Mouse (Mus musculus): ENCODE data around the gene Arhgef28. TPM values are rescaled to one million over a fixed set of nuclear protein-coding genes. Genes with fewer than 3 reads are reported as not detected.

Arhgef28 gene
- polyA plus RNA-seq, 1 experiment from 2014 or later: 45.3 TPM

DNA sequence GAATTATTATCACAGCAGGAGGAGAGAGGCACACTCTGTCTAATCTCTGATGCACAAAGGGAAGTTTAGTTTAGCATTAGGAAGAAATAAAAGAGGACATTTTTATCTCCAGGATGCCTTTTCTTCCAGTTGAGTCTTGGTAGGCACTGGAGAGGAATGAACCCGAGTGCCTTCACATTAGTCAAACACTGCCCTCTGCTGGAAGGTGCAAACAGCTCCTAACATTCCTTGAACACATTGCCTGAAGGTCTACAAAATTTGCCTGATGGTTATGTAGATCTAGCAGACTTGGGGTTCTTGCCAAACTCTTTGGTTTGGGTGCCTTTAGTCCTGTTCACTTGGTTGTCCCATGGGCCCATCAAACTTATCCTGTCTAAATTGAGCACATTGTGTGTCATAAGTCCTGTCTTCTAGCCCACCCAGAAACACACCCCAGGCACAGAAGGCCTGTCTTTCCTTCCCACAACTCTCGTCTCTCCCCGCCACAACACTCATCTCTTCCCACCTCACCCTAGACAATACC lies 165.6 kb downstream of the Arhgef28 start:
- WGBS: 83% methylated on average over 3 of the region's 3 CpGs
- no peaks in the 10 kb centered on the region for H3K9me3 ChIP-seq (replicated peaks)
- no peak overlapping the region for H3K27ac ChIP-seq
- H3K36me3 ChIP-seq: no peaks in the 10 kb centered on the region
- no peaks in the 10 kb centered on the region for H3K4me1 ChIP-seq
- H3K27me3 ChIP-seq: no peaks in the 10 kb centered on the region
- no peak overlapping the region for H3K4me2 ChIP-seq
- H3K4me3 ChIP-seq (replicated peaks): no peak overlapping the region
- ATAC-seq (replicated peaks; ENCODE audit: low FRiP score): no peak
- H3K9ac ChIP-seq: no peak overlapping the region

DNA sequence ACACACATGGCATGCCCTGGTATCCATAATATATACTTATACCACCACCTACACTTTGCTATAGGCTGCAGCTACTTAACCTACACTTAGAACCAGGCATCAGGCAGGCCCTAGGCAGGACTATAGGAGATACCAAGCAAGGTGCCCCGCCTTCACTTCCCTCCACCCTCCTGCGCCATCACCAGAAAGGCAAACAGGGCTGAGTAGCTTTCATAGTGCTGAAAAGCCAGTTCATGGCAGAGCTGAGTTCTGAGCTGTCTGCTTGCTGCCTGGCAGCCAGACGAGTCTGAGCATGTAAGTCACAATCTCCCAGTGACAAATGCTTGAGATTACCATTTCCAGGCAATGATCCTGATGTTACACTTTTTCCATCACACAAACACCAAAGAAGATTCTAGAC lies 167.5 kb downstream of the Arhgef28 start:
- H3K27me3 ChIP-seq: no peaks in the 10 kb centered on the region
- H3K4me2 ChIP-seq: no peak overlapping the region
- no peaks in the 10 kb centered on the region for H3K36me3 ChIP-seq
- 86% methylated on average over 3 of the region's 3 CpGs for WGBS
- no peaks in the 10 kb centered on the region for H3K4me1 ChIP-seq
- no peaks in the 10 kb centered on the region for H3K9me3 ChIP-seq (replicated peaks)
- no peak for ATAC-seq (replicated peaks; ENCODE audit: low FRiP score)
- no peak overlapping the region for H3K4me3 ChIP-seq (replicated peaks)
- H3K9ac ChIP-seq: no peak overlapping the region
- H3K27ac ChIP-seq: no peak overlapping the region

DNA sequence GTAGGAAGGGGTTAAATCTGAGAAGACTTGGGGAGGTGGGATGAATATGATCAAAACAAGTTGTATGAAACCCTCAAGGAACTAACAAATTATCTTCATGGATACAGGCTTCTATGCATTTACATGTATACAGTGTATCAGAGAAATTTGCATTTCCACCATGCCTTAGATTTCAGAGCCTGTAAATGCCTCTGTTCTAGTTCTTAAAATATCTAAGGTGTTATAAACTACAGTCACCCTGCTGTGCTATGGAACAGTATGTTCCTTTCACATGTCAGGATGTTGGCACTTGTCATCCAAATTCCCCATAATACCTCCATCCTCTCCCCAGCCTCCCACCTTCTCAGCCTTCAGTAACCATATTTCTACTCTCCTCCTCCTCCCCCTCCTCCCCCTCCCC lies 168.5 kb downstream of the Arhgef28 start:
- Histone ChIP-seq H3K4me3 (replicated peaks) (no peak overlapping the region), H3K9me3 (replicated peaks) (no peaks in the 10 kb centered on the region), H3K4me1 (no peaks in the 10 kb centered on the region), H3K4me2 (no peak overlapping the region), H3K9ac (no peak overlapping the region), H3K27ac (no peak overlapping the region), H3K36me3 (no peaks in the 10 kb centered on the region), H3K27me3 (no peaks in the 10 kb centered on the region)
- ATAC-seq (replicated peaks; ENCODE audit: low FRiP score): no peak

DNA sequence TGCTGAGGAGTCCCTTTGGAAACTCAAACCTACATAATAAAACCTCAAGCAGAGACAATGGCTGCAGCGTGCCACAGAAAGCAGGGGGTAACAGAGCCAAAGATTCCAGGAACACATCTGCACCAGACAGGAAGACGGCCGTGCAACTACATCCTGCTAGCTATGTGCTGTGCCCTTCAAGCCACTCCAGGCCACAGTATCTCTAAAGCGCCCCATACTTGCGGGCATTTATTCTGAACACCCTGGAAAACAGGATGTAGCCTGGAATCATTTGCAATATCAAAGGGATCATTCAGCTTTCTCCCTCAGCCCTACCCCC lies 174.6 kb downstream of the Arhgef28 start:
- Histone ChIP-seq H3K4me3 (replicated peaks) (peak overlapping the region; percentile 34), H3K4me1 (peaks cover 16% of the 10 kb centered on the region), H3K4me2 (peak overlapping the region; percentile 56), H3K36me3 (no peaks in the 10 kb centered on the region), H3K9ac (no peak overlapping the region), H3K27ac (peak overlapping the region; percentile 72; the same call in 1 of the 2 replicates), H3K27me3 (no peaks in the 10 kb centered on the region), H3K9me3 (replicated peaks) (no peaks in the 10 kb centered on the region)
- 25% methylated on average over 5 of the region's 5 CpGs for WGBS
- ATAC-seq (replicated peaks; ENCODE audit: low FRiP score): peak; percentile 64; the same call in 1 of the 2 replicates

DNA sequence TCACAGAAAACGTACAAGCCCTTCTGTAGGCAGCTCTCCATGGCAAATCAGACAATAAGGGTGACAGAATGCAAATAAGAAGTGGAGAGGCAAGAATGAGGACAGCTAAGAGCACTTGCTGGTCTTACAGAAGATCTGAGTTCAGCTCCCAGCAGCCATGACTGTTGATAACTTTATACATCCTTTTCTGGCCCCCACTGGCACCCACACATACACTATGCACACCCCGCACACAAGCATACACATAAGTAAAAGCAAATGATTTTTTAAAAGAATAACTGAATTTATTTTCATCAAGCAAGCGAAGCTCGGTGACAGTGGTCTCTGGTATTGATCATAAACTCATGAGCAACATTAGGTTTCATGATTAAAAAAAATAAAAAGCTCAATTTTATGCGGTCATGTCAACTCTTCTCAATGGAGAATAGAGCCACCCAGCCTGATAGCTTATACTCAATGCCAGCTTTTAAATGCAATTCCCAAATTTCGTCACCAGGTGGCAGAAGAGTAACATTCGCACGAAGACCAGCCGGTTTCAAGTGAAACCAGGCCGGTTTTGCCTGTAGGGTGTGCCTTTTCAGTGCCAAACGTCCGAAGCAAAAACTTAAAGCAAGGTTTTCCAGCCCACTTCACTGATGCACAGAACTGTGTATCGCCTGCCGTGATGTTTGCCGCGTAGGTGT lies 175.1 kb downstream of the Arhgef28 start:
- H3K9ac ChIP-seq: no peak overlapping the region
- peak overlapping the region; percentile 72; the same call in 1 of the 2 replicates for H3K27ac ChIP-seq
- H3K27me3 ChIP-seq: no peaks in the 10 kb centered on the region
- no peaks in the 10 kb centered on the region for H3K36me3 ChIP-seq
- ATAC-seq (replicated peaks; ENCODE audit: low FRiP score): peak; percentile 46; the same call in 1 of the 2 replicates
- 16% methylated on average over 16 of the region's 16 CpGs for WGBS
- peaks cover 16% of the 10 kb centered on the region for H3K4me1 ChIP-seq
- no peaks in the 10 kb centered on the region for H3K9me3 ChIP-seq (replicated peaks)
- peak overlapping the region; percentile 34 for H3K4me3 ChIP-seq (replicated peaks)
- H3K4me2 ChIP-seq: peak overlapping the region; percentile 56

DNA sequence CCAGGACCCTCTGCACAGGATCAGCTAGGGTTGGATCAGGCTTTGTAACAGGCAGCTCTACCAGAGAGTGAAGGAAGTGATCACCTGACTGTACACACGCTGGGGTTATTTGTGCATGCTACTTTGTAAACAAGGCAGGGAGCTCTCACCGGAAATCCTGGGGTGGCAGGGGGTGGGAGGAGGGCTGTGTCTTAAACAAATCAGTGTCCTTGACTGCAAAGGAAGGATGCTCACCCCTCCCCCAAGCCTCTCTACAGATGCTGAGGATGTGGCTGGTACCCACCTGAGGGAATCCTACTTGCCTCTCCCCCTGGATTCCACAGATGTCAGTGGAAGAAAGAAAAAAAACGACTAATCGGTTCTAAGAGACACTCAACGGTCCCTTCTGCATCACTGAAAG lies 176.2 kb downstream of the Arhgef28 start:
- Histone ChIP-seq H3K4me2 (no peak overlapping the region), H3K4me1 (peaks cover 16% of the 10 kb centered on the region), H3K4me3 (replicated peaks) (no peak overlapping the region), H3K27me3 (no peaks in the 10 kb centered on the region), H3K36me3 (no peaks in the 10 kb centered on the region), H3K9me3 (replicated peaks) (no peaks in the 10 kb centered on the region), H3K27ac (no peak overlapping the region), H3K9ac (no peak overlapping the region)
- 22% methylated on average over 5 of the region's 5 CpGs for WGBS
- no peak for ATAC-seq (replicated peaks; ENCODE audit: low FRiP score)

DNA sequence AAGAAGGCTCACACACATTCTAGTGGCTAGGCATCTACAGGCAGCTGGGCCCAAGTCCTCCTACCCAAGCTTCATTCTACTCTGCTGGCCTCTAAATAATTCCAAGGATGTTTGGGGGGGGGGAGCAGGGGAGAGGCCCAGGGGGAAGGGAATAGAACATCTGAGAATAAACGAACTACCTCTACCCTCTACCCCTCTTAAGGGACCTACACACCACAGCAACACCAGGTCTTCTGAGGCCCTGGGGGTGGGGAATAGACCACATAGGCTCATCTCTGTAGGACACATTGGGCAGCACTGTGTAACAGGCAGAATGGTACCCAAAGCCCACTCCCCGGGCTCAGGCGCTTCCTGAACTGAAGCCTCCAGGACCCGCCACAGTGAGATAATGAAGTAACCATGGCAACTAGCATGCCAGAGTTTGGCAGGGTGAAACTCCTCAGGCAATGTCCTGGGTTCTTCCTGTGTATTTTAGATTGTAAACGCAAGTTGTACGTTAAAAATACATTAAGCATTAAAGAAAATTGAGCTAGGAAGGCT lies 177.5 kb downstream of the Arhgef28 start:
- no peak overlapping the region for H3K9ac ChIP-seq
- H3K4me1 ChIP-seq: peaks cover 16% of the 10 kb centered on the region
- H3K4me3 ChIP-seq (replicated peaks): no peak overlapping the region
- no peak overlapping the region for H3K4me2 ChIP-seq
- 66% methylated on average over 6 of the region's 6 CpGs for whole genome bisulfite sequencing
- no peak overlapping the region for H3K27ac ChIP-seq
- no peak for ATAC-seq (replicated peaks; ENCODE audit: low FRiP score)
- H3K9me3 ChIP-seq (replicated peaks): no peaks in the 10 kb centered on the region
- no peaks in the 10 kb centered on the region for H3K27me3 ChIP-seq
- no peaks in the 10 kb centered on the region for H3K36me3 ChIP-seq

DNA sequence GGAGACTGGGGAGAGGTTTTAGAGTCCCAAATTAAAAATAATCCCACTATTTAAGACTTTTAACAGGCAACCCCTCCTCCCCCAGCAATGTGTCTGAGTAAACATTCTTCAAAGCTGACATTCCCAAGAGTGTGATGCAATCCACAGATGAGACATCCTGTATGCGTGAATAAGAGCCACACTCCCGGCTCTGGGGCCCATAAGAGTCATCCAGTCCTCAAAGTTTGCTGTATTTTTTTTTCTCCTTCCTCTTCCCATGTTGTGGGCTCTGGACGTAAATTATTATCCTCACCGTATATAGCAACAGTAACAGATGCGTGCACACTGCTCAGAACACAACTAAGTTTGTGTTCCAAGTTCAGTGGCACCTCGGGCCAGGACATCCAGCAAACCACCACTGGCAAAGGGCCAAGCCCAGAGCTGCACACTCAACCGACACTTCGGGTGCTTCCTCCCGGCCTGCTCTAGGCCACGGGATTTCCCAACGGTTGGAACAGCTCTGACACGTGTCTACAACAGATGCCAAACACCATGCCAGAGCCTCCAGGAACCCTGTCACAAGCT lies 178.5 kb downstream of the Arhgef28 start:
- Histone ChIP-seq H3K27me3 (no peaks in the 10 kb centered on the region), H3K4me2 (no peak overlapping the region), H3K4me1 (peaks cover 16% of the 10 kb centered on the region), H3K4me3 (replicated peaks) (no peak overlapping the region), H3K27ac (0 out of 2 replicates have a peak overlapping the region, but pooled peaks have one; percentile 39), H3K36me3 (no peaks in the 10 kb centered on the region), H3K9ac (no peak overlapping the region), H3K9me3 (replicated peaks) (no peaks in the 10 kb centered on the region)
- ATAC-seq (replicated peaks; ENCODE audit: low FRiP score): peak; percentile 10; the same call in 1 of the 2 replicates
- WGBS: 49% methylated on average over 12 of the region's 12 CpGs

DNA sequence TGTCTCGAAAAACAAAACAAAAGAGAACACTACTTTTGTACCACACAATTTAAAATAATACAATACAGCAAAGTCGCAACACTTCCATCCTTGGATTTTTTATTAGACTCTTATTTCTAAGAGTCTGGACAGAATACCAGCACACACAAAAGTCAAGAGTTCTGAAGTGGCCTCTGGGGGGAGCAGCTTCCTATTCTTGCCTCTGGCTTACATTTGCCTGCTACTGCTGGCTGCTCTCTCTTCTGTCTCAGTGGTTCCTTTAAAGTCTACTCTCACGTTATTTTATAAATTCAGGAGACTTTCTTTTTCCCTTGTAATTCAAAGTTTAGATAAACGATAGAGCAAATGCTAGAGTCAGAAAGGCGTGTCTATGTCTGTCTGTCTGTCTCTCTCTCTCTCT lies 179.1 kb downstream of the Arhgef28 start:
- no peak overlapping the region for H3K4me2 ChIP-seq
- ATAC-seq (replicated peaks; ENCODE audit: low FRiP score): no peak
- WGBS: 72% methylated on average over 5 of the region's 5 CpGs

DNA sequence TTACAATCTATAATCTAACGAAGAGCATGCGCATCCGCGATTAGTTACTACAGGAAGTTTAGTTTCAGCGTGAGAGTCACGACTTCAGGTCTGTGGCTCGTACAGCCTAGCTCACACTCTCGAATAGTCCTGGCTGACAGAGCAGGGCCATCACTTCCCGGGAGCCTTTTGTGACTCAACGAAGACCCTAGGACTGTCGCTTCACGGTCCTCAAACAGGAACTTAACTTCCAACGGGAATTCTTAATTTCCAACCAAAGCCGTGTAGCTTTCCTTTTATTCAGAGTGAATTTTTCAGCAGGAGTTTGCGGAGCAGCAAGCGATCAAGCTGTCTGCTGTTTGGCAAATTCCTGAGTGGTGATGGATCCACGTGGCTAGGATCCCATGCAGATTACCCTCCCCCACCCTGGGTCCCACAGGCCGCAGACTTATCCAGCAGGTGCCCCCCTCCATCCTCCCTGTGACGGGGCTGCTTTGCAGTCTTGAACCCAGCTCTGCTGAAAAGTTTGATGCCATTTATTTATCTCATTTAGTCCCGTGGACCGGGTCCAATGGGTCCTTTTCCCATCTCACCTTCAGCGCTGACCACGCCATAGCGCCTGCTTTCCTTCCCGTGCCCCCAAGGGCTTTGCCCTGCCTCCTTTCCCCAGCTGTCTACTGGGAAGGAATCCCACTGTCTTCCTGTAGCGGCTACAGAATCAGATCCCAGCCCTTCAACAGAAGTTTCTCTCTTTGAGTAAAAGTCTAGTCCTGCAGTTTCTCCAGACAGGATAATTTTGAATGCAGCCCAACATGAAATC lies 180.3 kb downstream of the Arhgef28 start:
- no peak overlapping the region for H3K4me2 ChIP-seq

More for the DNA sequence above, 179.1 kb downstream of the Arhgef28 start:
- no peaks in the 10 kb centered on the region for H3K27me3 ChIP-seq
- no peaks in the 10 kb centered on the region for H3K9me3 ChIP-seq (replicated peaks)
- peaks cover 16% of the 10 kb centered on the region for H3K4me1 ChIP-seq
- H3K27ac ChIP-seq: 0 out of 2 replicates have a peak overlapping the region, but pooled peaks have one; percentile 39
- no peak overlapping the region for H3K4me3 ChIP-seq (replicated peaks)
- no peak overlapping the region for H3K9ac ChIP-seq
- H3K36me3 ChIP-seq: no peaks in the 10 kb centered on the region

DNA sequence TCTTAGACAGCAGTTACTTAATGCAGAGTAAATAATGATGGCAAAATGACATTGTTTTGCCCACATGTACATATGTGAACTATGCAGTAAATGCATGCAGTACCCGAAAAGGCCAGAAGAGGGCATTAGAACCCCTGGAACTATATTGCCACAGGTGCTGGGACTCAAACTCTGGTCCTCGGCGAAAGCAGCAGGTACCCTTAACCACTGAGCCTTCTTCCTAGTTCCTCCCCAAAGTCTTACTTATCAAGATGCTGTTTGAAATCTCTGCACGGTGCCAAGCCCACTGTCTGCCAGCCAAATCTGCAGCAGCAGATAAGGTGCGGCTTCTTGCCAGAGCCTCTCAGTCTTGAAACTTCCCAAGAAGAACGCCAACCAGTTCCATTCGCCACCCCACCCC lies 181.1 kb downstream of the Arhgef28 start:
- no peak overlapping the region for H3K4me2 ChIP-seq
- WGBS: 86% methylated on average over 7 of the region's 7 CpGs
- ATAC-seq (replicated peaks; ENCODE audit: low FRiP score): no peak

More for the DNA sequence above, 180.3 kb downstream of the Arhgef28 start:
- H3K27me3 ChIP-seq: no peaks in the 10 kb centered on the region
- ATAC-seq (replicated peaks; ENCODE audit: low FRiP score): no peak
- H3K4me3 ChIP-seq (replicated peaks): no peak overlapping the region
- H3K4me1 ChIP-seq: peaks cover 11% of the 10 kb centered on the region
- H3K9me3 ChIP-seq (replicated peaks): no peaks in the 10 kb centered on the region
- H3K36me3 ChIP-seq: no peaks in the 10 kb centered on the region
- no peak overlapping the region for H3K9ac ChIP-seq
- H3K27ac ChIP-seq: no peak overlapping the region
- 70% methylated on average over 26 of the region's 26 CpGs for WGBS

DNA sequence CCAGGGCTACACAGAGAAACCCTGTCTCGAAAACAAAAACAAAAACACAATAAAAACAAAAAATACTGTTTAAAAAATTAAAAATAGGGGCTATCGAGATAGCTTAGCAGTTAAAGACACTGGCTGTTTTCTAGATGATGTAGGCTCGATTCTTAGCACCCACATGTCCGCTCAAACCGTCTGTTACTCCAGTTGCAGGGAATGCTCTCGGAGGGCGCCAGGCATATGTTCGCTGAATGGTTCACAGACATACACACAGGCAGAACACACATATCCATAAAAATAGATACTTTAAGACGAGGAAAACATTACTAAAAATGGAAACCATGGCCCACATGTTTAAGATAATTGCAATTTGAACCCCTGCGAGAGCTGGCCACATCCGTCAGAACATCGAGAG lies 181.6 kb downstream of the Arhgef28 start:
- Histone ChIP-seq H3K27me3 (no peaks in the 10 kb centered on the region), H3K4me1 (peaks cover 11% of the 10 kb centered on the region), H3K4me2 (no peak overlapping the region), H3K4me3 (replicated peaks) (no peak overlapping the region), H3K36me3 (no peaks in the 10 kb centered on the region), H3K27ac (no peak overlapping the region), H3K9ac (no peak overlapping the region), H3K9me3 (replicated peaks) (no peaks in the 10 kb centered on the region)
- 93% methylated on average over 12 of the region's 12 CpGs for WGBS
- no peak for ATAC-seq (replicated peaks; ENCODE audit: low FRiP score)

More for the DNA sequence above, 181.1 kb downstream of the Arhgef28 start:
- Histone ChIP-seq H3K9ac (no peak overlapping the region), H3K4me1 (peaks cover 11% of the 10 kb centered on the region), H3K4me3 (replicated peaks) (no peak overlapping the region), H3K9me3 (replicated peaks) (no peaks in the 10 kb centered on the region), H3K27me3 (no peaks in the 10 kb centered on the region), H3K36me3 (no peaks in the 10 kb centered on the region), H3K27ac (no peak overlapping the region)

Measured in kidney, embryonic 15.5 days (tissue).